Mouse (Mus musculus) hematopoietic stem cell, adult 5-6 weeks (primary cell): ENCODE results near the gene Nxn. TPM values are rescaled to one million over a fixed set of nuclear protein-coding genes. Genes with fewer than 3 reads are reported as not detected.
A peak's percentile ranks its signal among the peaks of the same experiment; 100 is the strongest.

Source experiments
- ATAC-seq, 2 experiments: fragments of 125-278 bp in 1 of 2; replicated peaks in 1 of 2; 2 replicates each; pipeline ENCODE4 v1.8.0; 2016 to 2017; ENCODE audit warnings: inconsistent platforms in 2 of 2, mild to moderate bottlenecking in 2 of 2, moderate number of reproducible peaks in 2 of 2, low read depth in 1 of 2, moderate TSS enrichment in 1 of 2; ENCODE audit not compliant: low FRiP score in 2 of 2, poor library complexity in 2 of 2, severe bottlenecking in 2 of 2, insufficient read depth in 1 of 2, low TSS enrichment in 1 of 2
- total RNA-seq: library from RNA; stranded (forward); fragments of 172-1452, 232-1000 nt; gene quantifications from 2 replicates; pipeline ENCODE4 v1.2.3, GENCODE M21; 2017

Gene Nxn
- total RNA-seq, 1 experiment from 2014 or later = 7.9 TPM

GRCm38 (mm10) chr11:76350931-76351623 lies 47.9 kb downstream of the Nxn start:
- ATAC-seq = no peak

- no peak for ATAC-seq
Observed at GRCm38 (mm10) chr11:76349833-76350232, 49.1 kb downstream of the Nxn start.

- no peak for ATAC-seq
Observed at GRCm38 (mm10) chr11:76347589-76347988, 51.4 kb downstream of the Nxn start.

- no peak for ATAC-seq
Observed at GRCm38 (mm10) chr11:76343031-76343430, 55.9 kb downstream of the Nxn start.

GRCm38 (mm10) chr11:76341884-76342645 lies 56.9 kb downstream of the Nxn start:
- no peak for ATAC-seq

GRCm38 (mm10) chr11:76341163-76341562 lies 57.8 kb downstream of the Nxn start:
- ATAC-seq = no peak

- ATAC-seq = no peak
Observed at GRCm38 (mm10) chr11:76339830-76340229, 59.1 kb downstream of the Nxn start.

- no peak for ATAC-seq
Observed at GRCm38 (mm10) chr11:76339141-76339540, 59.8 kb downstream of the Nxn start.

- no peak for ATAC-seq
Observed at GRCm38 (mm10) chr11:76338656-76339055, 60.3 kb downstream of the Nxn start.

- ATAC-seq = no peak
Observed at GRCm38 (mm10) chr11:76337764-76338163, 61.2 kb downstream of the Nxn start.

GRCm38 (mm10) chr11:76337236-76337635 lies 61.7 kb downstream of the Nxn start:
- no peak for ATAC-seq

- ATAC-seq = no peak
Observed at GRCm38 (mm10) chr11:76336224-76336623, 62.7 kb downstream of the Nxn start.

- no peak for ATAC-seq
Observed at GRCm38 (mm10) chr11:76334966-76335365, 64.0 kb downstream of the Nxn start.

- ATAC-seq = no peak
Observed at GRCm38 (mm10) chr11:76332240-76332639, 66.7 kb downstream of the Nxn start.

- ATAC-seq = no peak
Observed at GRCm38 (mm10) chr11:76328522-76329290, 70.2 kb downstream of the Nxn start.

- ATAC-seq = peak; percentile 47 to 51; a peak in 3 of 4 replicates
Observed at GRCm38 (mm10) chr11:76328084-76328483, 70.9 kb downstream of the Nxn start.

- no peak for ATAC-seq
Observed at GRCm38 (mm10) chr11:76326672-76327071, 72.3 kb downstream of the Nxn start.

GRCm38 (mm10) chr11:76326051-76326450 lies 72.9 kb downstream of the Nxn start:
- ATAC-seq = no peak
